Mouse (Mus musculus): ENCODE measurements around the gene Phospho1. TPM values are rescaled to one million over a fixed set of nuclear protein-coding genes. Genes with fewer than 3 reads are reported as not detected.

The Phospho1 gene
- total and polyA plus RNA-seq, 3 experiments, result 7.4 to 236 (median 43.0) TPM

DNA sequence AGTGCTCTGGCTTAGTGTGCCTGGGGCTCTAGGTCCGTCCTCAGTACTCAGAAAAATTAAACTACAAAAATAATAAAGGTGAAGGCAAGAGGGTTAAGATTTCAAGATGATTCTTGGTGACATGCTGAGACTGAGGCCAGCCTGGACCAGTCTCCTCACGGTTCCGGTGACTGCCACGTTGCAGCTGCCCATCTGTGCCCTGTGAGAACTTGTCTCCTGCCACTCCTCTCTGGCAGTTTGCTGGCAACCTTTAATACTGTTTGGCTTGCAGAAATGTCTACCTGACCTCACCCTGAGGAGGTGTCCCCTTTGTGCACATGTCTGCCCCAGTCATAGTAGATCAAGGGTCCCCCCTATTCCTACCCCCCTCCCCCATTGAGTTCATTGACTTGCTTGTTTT, 40.8 kb upstream of the Phospho1 start:
- TF ChIP-seq POLR2AphosphoS5 (IDR thresholded peaks at IDR 0.05; ENCODE audit: insufficient replicate concordance, low read depth, low read length) (no peak), CTCF (IDR thresholded peaks at IDR 0.05; ENCODE audit: low read depth, low read length) (no peak), TAL1 (conservative IDR thresholded peaks at IDR 0.05; ENCODE audit: low read depth, low read length) (no peak), GATA2 (IDR thresholded peaks at IDR 0.05; ENCODE audit: borderline replicate concordance, low read depth, low read length) (no peak), GATA1 (IDR thresholded peaks at IDR 0.05; ENCODE audit: borderline replicate concordance, low read length) (no peak)
- H3K27me3 ChIP-seq (ENCODE audit: insufficient read depth, low read length), result no peaks in the 10 kb centered on the region

DNA sequence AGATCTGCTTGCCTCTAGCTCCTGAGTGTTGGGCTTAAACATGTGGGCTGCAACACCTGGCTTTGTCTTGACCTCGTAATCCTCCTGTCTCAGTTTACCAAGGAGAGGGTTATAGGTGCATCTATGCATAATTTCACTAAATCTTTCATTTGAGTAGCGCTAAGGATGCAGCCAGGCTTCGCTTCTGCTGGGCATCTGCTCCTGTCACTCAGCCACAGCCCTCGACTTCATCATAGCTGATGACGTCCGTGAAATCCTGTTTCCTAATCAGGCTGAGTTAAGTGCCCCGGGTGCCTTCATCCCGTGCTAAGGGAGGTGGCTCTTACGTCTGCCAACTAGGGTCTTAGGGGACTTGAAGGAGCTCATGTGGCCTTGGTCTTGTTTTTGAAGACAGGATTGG, 40.3 kb upstream of the Phospho1 start:
- no peak for ATAC-seq (ENCODE audit: extremely low read depth, insufficient number of reproducible peaks, low FRiP score, poor library complexity, severe bottlenecking)
- peaks cover 15% of the 10 kb centered on the region for H3K4me1 ChIP-seq (ENCODE audit: insufficient read depth, low read depth, low read length)
- H3K27me3 ChIP-seq (ENCODE audit: insufficient read depth, low read length), result no peaks in the 10 kb centered on the region
- no peak overlapping the region for H3K4me3 ChIP-seq (ENCODE audit: low read depth, low read length)
- no peak for DNase-seq (ENCODE audit: low spot score)
- H3K36me3 ChIP-seq (replicated peaks), result peaks cover 72% of the 10 kb centered on the region
- peaks cover 7% of the 10 kb centered on the region for H3K9me3 ChIP-seq (replicated peaks)
- TF ChIP-seq POLR2AphosphoS5 (IDR thresholded peaks at IDR 0.05; ENCODE audit: insufficient replicate concordance, low read depth, low read length), result no peak
- TF ChIP-seq TAL1 (conservative IDR thresholded peaks at IDR 0.05; ENCODE audit: low read depth, low read length), result no peak
- TF ChIP-seq GATA1 (IDR thresholded peaks at IDR 0.05; ENCODE audit: borderline replicate concordance, low read length), result no peak
- TF ChIP-seq GATA2 (IDR thresholded peaks at IDR 0.05; ENCODE audit: borderline replicate concordance, low read depth, low read length), result no peak
- no peak for TF ChIP-seq CTCF (IDR thresholded peaks at IDR 0.05; ENCODE audit: low read depth, low read length)

More for the DNA sequence above, 40.8 kb upstream of the Phospho1 start:
- H3K9me3 ChIP-seq (replicated peaks), result peaks cover 7% of the 10 kb centered on the region
- peaks cover 72% of the 10 kb centered on the region for H3K36me3 ChIP-seq (replicated peaks)
- no peak for ATAC-seq (ENCODE audit: extremely low read depth, insufficient number of reproducible peaks, low FRiP score, poor library complexity, severe bottlenecking)
- peaks cover 19% of the 10 kb centered on the region for H3K4me1 ChIP-seq (ENCODE audit: insufficient read depth, low read depth, low read length)
- DNase-seq (ENCODE audit: low spot score), result no peak
- no peak overlapping the region for H3K4me3 ChIP-seq (ENCODE audit: low read depth, low read length)

DNA sequence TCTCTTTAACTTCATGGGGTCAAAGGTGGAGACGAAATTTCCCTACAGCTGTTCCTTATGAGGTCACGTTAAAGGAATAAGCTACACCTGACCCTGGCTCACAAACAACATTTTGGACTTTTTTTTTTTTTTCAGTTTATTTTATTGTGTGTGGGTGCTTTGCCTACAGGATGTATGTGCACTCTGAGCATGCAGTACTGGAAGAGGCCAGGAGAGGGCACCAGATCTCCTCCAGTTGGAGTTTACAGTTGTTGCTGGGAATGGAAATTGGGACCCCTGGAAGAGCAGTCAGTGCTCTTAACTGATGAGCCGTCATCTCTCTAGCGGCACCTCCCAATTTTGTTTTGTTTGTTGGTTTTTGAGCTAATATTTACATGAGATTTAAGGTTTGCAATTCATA, 38.6 kb upstream of the Phospho1 start:
- peak; percentile 55 for TF ChIP-seq CTCF (IDR thresholded peaks at IDR 0.05; ENCODE audit: low read depth, low read length)
- TF ChIP-seq GATA2 (IDR thresholded peaks at IDR 0.05; ENCODE audit: borderline replicate concordance, low read depth, low read length), result no peak
- Histone ChIP-seq H3K9me3 (replicated peaks) (peaks cover 7% of the 10 kb centered on the region), H3K4me1 (ENCODE audit: insufficient read depth, low read depth, low read length) (peaks cover 9% of the 10 kb centered on the region; the same call in 1 of the 2 replicates), H3K4me3 (ENCODE audit: low read depth, low read length) (no peak overlapping the region), H3K27me3 (ENCODE audit: insufficient read depth, low read length) (no peaks in the 10 kb centered on the region), H3K36me3 (replicated peaks) (peaks cover 77% of the 10 kb centered on the region)
- no peak for DNase-seq (ENCODE audit: low spot score)
- ATAC-seq (ENCODE audit: extremely low read depth, insufficient number of reproducible peaks, low FRiP score, poor library complexity, severe bottlenecking), result no peak

DNA sequence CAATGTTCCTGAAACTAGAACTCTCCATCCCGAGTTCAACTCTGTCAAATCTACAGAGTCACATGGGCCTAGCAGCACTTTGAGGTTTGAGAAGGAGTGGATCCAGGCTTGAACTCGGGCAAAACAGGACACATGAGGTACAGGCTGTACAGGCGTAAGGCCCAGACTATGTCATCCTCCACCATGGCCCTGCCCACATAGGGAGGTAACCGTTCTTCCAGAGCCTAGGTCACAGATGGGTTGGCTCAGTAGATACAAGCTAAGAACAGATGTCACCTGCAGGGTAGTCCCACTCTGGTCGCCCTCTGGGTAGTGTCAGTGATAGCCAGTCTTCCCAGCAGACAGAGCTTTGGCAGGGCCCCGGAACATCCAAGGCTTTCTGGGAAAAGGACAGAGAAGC, 37.8 kb upstream of the Phospho1 start:
- DNase-seq (ENCODE audit: low spot score) (no peak), ATAC-seq (ENCODE audit: extremely low read depth, insufficient number of reproducible peaks, low FRiP score, poor library complexity, severe bottlenecking) (no peak)
- Histone ChIP-seq H3K36me3 (replicated peaks) (peaks cover 81% of the 10 kb centered on the region), H3K4me1 (ENCODE audit: insufficient read depth, low read depth, low read length) (peaks cover 9% of the 10 kb centered on the region; the same call in 1 of the 2 replicates), H3K4me3 (ENCODE audit: low read depth, low read length) (no peak overlapping the region), H3K9me3 (replicated peaks) (peaks cover 7% of the 10 kb centered on the region), H3K27me3 (ENCODE audit: insufficient read depth, low read length) (no peaks in the 10 kb centered on the region)
- no peak for TF ChIP-seq TAL1 (conservative IDR thresholded peaks at IDR 0.05; ENCODE audit: low read depth, low read length)
- TF ChIP-seq POLR2AphosphoS5 (IDR thresholded peaks at IDR 0.05; ENCODE audit: insufficient replicate concordance, low read depth, low read length), result no peak
- TF ChIP-seq GATA2 (IDR thresholded peaks at IDR 0.05; ENCODE audit: borderline replicate concordance, low read depth, low read length), result no peak
- TF ChIP-seq CTCF (IDR thresholded peaks at IDR 0.05; ENCODE audit: low read depth, low read length), result no peak
- no peak for TF ChIP-seq GATA1 (IDR thresholded peaks at IDR 0.05; ENCODE audit: borderline replicate concordance, low read length)

DNA sequence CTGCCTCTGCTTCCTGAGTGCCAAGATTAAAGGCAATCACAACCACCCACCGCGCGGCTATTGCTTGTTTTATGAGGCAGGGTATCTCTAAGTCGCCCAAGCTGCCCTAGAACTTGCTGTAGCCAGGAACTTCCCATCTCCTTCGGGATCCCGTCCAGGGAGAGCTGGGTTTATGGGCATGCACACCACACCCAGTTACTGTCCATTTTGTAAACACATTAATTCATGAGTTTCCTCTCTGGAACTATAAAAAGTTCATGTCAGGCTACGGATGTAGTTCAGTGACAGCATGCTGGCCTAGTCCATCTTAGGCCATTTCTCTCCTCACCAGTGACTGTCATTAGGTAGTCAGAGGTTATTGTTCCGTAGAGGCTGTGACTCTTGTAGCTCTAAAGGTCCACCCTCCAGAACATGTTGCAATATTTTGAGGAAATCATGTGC, 34.8 kb upstream of the Phospho1 start:
- peaks cover 25% of the 10 kb centered on the region for H3K4me1 ChIP-seq (ENCODE audit: insufficient read depth, low read depth, low read length)
- peaks cover 71% of the 10 kb centered on the region for H3K36me3 ChIP-seq (replicated peaks)
- no peak overlapping the region for H3K4me3 ChIP-seq (ENCODE audit: low read depth, low read length)
- no peak for ATAC-seq (ENCODE audit: extremely low read depth, insufficient number of reproducible peaks, low FRiP score, poor library complexity, severe bottlenecking)
- DNase-seq (ENCODE audit: low spot score), result no peak
- TF ChIP-seq CTCF (IDR thresholded peaks at IDR 0.05; ENCODE audit: low read depth, low read length) (no peak), GATA2 (IDR thresholded peaks at IDR 0.05; ENCODE audit: borderline replicate concordance, low read depth, low read length) (no peak), GATA1 (IDR thresholded peaks at IDR 0.05; ENCODE audit: borderline replicate concordance, low read length) (no peak), TAL1 (conservative IDR thresholded peaks at IDR 0.05; ENCODE audit: low read depth, low read length) (no peak), POLR2AphosphoS5 (IDR thresholded peaks at IDR 0.05; ENCODE audit: insufficient replicate concordance, low read depth, low read length) (no peak)
- peaks cover 7% of the 10 kb centered on the region for H3K9me3 ChIP-seq (replicated peaks)
- H3K27me3 ChIP-seq (ENCODE audit: insufficient read depth, low read length), result no peaks in the 10 kb centered on the region

DNA sequence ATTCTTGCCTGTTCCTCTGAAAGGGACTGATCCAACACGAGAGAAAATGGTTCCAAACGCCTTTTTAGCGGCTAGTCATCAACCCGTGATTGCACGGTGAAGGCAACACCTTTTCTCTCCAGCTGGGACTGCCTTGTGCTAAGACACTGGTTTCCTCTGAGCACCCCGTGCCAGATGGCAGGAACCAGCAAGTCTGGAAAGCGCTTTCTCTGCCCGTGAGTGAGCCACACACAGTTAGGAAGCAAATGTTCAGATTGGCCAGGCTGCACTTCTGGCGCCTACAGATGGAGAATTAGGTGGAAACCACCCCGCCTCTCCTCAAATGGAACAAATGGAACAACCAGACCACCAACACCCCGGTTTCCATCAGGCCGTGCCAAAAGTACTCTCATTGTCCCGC, 32.5 kb upstream of the Phospho1 start:
- Histone ChIP-seq H3K27me3 (ENCODE audit: insufficient read depth, low read length) (no peaks in the 10 kb centered on the region; the same call in 1 of the 2 replicates), H3K4me3 (ENCODE audit: low read depth, low read length) (no peak overlapping the region), H3K9me3 (replicated peaks) (no peaks in the 10 kb centered on the region), H3K4me1 (ENCODE audit: insufficient read depth, low read depth, low read length) (peaks cover 36% of the 10 kb centered on the region), H3K36me3 (replicated peaks) (peaks cover 53% of the 10 kb centered on the region)
- ATAC-seq (ENCODE audit: extremely low read depth, insufficient number of reproducible peaks, low FRiP score, poor library complexity, severe bottlenecking) (no peak), DNase-seq (ENCODE audit: low spot score) (no peak)
- no peak for TF ChIP-seq GATA1 (IDR thresholded peaks at IDR 0.05; ENCODE audit: borderline replicate concordance, low read length)
- no peak for TF ChIP-seq POLR2AphosphoS5 (IDR thresholded peaks at IDR 0.05; ENCODE audit: insufficient replicate concordance, low read depth, low read length)
- TF ChIP-seq TAL1 (conservative IDR thresholded peaks at IDR 0.05; ENCODE audit: low read depth, low read length), result no peak
- no peak for TF ChIP-seq GATA2 (IDR thresholded peaks at IDR 0.05; ENCODE audit: borderline replicate concordance, low read depth, low read length)
- TF ChIP-seq CTCF (IDR thresholded peaks at IDR 0.05; ENCODE audit: low read depth, low read length), result no peak

All from G1E (cell line).